Mouse (Mus musculus): ENCODE measurements around the gene Lrrc17.

Lrrc17 gene

GRCm38 (mm10) chr5:21543409-21544201, at the start of gene Lrrc17:
Gene Lrrc17 (plus strand): TSS chr5:21543559.
- DNase-seq, result peak; percentile 80

GRCm38 (mm10) chr5:21494781-21495180, 48.6 kb upstream of the Lrrc17 start:
- no peak for DNase-seq

GRCm38 (mm10) chr5:21496321-21496720, 47.0 kb upstream of the Lrrc17 start:
- DNase-seq, result peak; percentile 15

- DNase-seq, result no peak
Measured at GRCm38 (mm10) chr5:21496881-21497280, 46.5 kb upstream of the Lrrc17 start.

GRCm38 (mm10) chr5:21498490-21498889, 44.9 kb upstream of the Lrrc17 start:
- DNase-seq, result no peak

- DNase-seq, result no peak
Measured at GRCm38 (mm10) chr5:21498925-21499324, 44.4 kb upstream of the Lrrc17 start.

GRCm38 (mm10) chr5:21500133-21500532, 43.2 kb upstream of the Lrrc17 start:
- DNase-seq, result no peak

GRCm38 (mm10) chr5:21500941-21501340, 42.4 kb upstream of the Lrrc17 start:
- DNase-seq, result no peak

GRCm38 (mm10) chr5:21502936-21503610, 40.3 kb upstream of the Lrrc17 start:
- DNase-seq, result no peak

GRCm38 (mm10) chr5:21505159-21505558, 38.2 kb upstream of the Lrrc17 start:
- no peak for DNase-seq

GRCm38 (mm10) chr5:21506887-21507286, 36.5 kb upstream of the Lrrc17 start:
- no peak for DNase-seq

GRCm38 (mm10) chr5:21509801-21510200, 33.6 kb upstream of the Lrrc17 start:
- DNase-seq, result no peak

GRCm38 (mm10) chr5:21513363-21513762, 30.0 kb upstream of the Lrrc17 start:
- DNase-seq, result no peak

GRCm38 (mm10) chr5:21517562-21517961, 25.8 kb upstream of the Lrrc17 start:
- no peak for DNase-seq

- no peak for DNase-seq
Measured at GRCm38 (mm10) chr5:21518207-21518606, 25.2 kb upstream of the Lrrc17 start.

- DNase-seq, result no peak
Measured at GRCm38 (mm10) chr5:21519166-21519565, 24.2 kb upstream of the Lrrc17 start.

GRCm38 (mm10) chr5:21526835-21527485, 16.4 kb upstream of the Lrrc17 start:
- no peak for DNase-seq

GRCm38 (mm10) chr5:21527488-21527911, 15.9 kb upstream of the Lrrc17 start:
- peak; percentile 27 for DNase-seq

- peak; percentile 71 for DNase-seq
Measured at GRCm38 (mm10) chr5:21528068-21528842, 15.1 kb upstream of the Lrrc17 start.

GRCm38 (mm10) chr5:21529110-21529720, 14.1 kb upstream of the Lrrc17 start:
- no peak for DNase-seq

GRCm38 (mm10) chr5:21532126-21532525, 11.2 kb upstream of the Lrrc17 start:
- DNase-seq, result no peak

GRCm38 (mm10) chr5:21532921-21533320, 10.4 kb upstream of the Lrrc17 start:
- no peak for DNase-seq
